Mouse (Mus musculus) adrenal gland, postnatal 4 days (tissue): ENCODE data around the gene Mier1. TPM values are rescaled to one million over a fixed set of nuclear protein-coding genes. Genes with fewer than 3 reads are reported as not detected.

Source experiments
- DNase-seq, 2 experiments: peaks; one replicate each; pipeline ENCODE4 v3.0.0; 2021 to 2022; ENCODE audit warnings: low spot score in 2 of 2, mixed read lengths in 2 of 2
- long read RNA-seq, 2 experiments: library from polyadenylated mRNA; stranded (forward); transcript quantifications; one replicate each; pipeline ENCODE4 v2.0.0; 2021
- total RNA-seq, 2 experiments: library from RNA; stranded (reverse); gene quantifications; 2 replicates each; pipeline ENCODE4 v1.2.3; 2021

Mier1 gene
- 10 to 100 TPM; 79.9 to 82.0 TPM for total RNA-seq
- long read RNA-seq, experiment 1, partial matches to known transcripts: 0 of 3 reads
- long read RNA-seq, experiment 1, other reads (novel, unspliced or antisense): 2 of 3 reads
- long read RNA-seq, experiment 2, full-length matches to known transcripts: 6 of 16 reads
- long read RNA-seq, experiment 2, partial matches to known transcripts: 5 of 16 reads
- long read RNA-seq, experiment 2, other reads (novel, unspliced or antisense): 5 of 16 reads

DNA sequence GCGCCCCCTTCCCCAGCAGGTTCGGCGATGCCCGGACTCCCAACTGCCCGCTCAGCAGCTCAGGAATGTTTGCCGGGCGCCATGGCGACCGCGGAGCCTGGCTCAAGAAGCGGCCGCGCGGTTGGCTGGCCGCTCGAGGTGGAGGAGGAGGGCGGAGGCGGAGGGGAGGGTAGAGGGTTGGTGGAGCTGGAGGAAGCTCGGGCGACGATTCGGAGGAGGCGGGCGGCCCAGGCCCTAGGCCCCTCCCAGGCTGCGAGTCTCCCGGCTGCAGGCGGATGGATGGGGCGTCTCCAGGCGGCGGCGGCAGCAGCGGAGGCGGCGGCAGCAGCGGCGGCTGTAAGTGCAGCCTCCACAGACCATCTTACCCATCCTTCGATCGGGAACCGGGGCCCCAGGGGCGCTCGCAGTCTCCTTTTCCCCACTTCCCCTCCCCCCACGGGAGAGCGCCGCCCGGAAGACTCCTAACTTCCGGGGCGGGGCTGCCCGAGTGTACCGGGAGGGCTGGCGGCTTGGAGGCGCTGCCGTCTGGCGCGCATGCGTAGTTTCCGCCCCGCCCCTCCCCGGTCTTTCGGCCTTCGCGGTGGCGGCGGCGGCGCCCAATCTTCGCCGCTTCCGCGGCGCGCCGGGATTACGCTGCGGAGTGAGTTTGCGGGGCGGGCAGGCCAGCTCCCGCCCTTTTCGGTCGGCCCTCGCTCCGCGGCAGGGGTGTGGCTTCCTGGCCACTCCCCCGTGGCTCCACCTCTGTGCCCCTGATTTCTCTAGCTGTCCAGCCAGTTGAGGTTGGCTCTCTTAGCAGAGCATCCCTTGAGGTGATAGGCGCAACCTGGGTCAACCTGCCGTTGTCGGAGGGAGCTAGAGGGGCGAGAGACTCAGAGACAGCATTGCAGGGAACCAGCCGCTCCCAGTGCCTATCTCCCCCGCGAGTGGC, at the start of gene Mier1, which contains the start of gene Wdr78:
Gene Mier1, plus strand, starts transcription at position 207 of the 928 bp plus-strand sequence.
Gene Wdr78, minus strand, starts transcription at position 372 of the 928 bp plus-strand sequence.
- peak; percentile 87 to 90 for DNase-seq

DNA sequence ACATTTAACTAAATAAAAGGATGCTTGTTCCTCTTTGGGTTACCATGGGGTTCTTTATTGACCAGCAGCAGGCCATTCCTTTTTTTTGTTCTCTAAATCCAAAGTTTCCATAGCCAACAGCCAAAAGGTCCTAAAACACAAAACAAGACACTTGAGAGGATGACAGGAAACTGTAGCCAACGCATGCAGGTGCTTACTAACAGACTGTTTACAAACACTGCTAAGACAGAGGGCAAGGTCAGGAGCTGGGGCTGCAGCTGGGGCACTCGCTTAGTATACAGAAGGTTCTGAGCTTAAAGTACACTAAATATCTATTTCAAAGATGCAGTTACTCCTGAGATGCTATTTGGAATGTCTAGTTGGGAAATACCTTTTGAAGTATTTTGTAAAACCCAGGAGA, 49.8 kb upstream of the Mier1 start:
- DNase-seq: no peak

DNA sequence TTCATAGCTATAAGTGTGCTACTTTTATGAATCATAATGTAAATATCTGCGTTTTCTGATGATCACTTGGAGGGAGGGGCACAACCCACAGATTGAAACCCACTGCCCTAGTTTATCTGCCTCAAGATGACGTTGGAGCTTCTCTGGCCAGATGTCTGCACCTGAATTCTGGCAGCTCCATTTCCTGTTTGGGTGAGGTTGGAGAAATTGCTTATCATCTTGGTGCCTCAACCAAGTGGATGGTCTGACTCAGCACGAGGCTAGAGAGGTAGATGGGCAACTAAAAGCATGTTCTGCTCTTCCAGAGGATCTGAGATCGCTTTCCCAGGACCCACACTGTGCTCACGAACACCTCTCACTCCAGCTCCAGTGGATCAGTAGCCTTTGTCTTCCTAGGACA, 49.2 kb upstream of the Mier1 start:
- DNase-seq: no peak

DNA sequence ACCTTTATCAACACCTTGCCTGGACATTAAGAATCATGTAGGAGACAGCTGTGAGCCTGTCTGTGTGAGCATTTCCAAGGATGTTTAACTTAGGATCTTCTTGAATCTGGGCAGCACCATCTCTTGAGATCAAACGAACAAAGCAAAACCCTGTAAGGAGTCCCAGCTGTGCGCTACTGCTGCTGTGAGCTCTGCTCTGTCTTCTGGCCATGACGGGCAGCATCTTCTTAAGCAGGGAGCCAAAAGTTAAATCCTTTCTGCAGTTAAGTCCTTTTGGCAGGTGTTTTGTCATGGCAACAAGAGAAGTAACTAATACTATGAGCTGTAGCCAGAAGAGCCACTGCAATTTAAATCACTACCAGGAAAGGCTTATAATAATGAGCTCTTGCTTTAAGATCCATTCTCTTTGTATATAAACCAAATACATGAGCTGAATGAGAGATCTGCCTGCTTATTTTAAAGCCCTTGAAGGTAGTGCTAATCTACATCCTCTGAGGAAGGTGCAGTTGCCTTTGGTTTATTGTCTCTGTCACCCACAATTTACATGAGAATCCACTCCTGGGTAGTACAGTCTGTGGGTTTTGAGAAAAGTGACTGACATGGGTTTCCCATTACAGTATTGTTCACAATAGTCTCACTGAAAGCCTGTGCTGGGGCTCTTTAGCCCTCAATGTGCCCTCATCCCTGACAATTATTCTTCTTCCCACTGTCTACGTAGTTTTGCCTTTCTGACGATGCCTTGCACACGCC, 46.1 kb upstream of the Mier1 start:
- DNase-seq: no peak

DNA sequence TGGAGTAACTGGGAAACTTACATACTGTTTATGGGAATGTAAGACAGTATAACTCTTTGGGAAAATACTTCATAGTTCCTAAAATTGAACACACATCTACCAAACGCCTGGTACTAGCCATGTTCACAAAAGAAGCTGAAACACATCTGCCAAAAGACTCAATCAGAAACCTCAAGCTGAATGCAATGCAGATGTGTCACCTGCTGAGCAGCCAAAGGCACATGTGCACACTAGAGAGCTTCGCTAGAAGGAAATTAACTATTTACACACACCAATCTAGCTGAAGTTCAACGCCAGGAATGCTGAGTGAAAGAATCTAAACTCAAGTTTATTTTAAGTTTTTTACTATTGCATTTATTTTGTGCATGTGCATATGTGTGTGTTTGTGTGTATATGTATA, 43.6 kb upstream of the Mier1 start:
- DNase-seq: no peak

DNA sequence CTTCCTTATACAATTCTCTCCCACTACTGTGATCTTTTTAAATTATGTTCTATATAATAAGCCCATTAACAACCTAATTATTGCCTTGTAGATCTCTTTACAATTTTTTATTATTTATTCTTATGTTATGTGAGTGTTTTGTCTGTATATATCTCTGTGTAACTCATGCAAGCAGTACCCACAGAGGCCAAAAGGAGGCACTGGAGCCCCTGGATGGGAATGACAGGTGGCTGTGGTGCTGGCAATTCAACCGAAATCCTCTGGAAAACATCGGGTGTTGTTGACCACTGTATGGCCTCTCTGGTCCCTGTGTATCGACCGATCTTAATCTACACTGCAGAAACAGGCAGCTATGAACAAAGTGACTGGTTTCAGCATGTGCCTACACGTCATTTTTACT, 29.0 kb upstream of the Mier1 start:
- DNase-seq: no peak

DNA sequence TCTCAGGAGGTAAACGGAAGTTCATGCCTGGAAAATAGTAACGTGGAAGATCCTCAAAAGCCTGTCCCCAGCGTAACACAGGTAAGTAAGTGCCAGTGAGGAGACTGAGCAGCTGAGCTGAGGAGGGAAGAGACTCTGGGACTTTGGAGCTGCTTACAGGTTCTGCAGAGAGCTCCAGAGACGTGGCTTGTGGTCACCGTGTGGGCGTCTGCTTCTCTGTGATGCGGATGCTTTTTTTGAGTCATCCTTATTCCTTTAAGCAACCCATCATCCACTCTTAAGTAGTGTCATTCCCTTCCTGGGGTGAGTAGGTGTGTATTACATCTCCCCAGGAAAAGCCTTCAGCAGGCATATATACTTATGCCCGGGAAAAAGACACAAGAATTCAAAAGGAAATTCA, 18.3 kb upstream of the Mier1 start:
- DNase-seq: no peak

DNA sequence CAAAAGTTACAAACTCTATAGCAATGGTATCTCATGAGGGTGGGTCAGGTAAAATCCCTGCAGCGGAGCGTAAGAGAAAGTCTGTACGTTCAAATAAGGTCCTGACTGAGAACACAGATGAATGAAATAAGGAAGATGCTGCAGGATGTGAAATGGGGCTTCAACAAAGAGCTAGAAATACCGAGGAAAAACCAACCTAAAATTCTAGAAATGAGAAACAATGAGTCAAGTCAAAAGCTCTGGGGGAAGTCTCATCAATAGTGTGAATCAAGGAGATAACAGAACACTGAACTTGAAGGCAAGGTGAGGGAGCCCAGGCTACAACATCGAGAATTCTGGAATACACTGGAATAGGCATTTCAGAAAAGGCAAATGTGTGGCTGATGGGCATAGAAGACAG, 15.7 kb upstream of the Mier1 start:
- no peak for DNase-seq

DNA sequence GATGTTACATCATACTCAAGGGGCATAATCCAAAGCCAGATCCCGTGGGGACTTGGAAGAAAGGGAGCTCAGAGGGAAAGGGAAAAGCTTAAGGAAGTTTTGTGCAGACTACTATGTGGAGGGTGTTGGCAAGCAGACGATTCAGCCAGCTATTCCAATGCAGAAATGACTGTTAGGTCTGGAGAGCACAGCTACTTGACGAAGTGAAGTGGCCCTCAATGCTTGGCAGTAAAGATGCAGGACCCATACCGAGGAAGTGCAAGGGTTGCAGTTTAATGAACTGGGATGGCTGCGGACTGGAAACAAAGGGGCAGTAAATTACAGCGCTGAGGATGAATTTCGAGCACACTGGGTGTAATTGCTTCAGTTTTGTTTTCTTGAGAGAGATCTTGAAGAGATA, 1.5 kb upstream of the Mier1 start:
- no peak for DNase-seq

DNA sequence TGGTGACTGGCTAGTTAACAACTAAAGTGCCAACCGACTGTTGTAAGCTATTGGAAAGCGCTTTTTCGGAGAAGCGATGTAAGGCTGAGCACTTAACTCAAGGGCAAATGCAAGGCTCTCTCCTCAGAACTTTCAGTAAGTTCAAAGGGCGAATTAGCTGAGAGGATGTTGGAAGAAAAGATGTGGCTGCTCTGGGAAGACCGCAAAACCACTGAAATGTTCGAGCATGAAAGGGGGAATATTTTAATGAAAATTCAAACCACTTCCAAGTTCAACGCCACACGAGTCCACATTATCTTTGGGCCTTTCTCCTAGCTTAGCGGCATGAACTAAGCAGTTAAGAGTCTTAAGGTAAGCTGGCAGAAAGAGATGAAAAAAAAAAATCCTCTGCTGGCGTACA, 788 bp upstream of the Mier1 start:
- no peak for DNase-seq

DNA sequence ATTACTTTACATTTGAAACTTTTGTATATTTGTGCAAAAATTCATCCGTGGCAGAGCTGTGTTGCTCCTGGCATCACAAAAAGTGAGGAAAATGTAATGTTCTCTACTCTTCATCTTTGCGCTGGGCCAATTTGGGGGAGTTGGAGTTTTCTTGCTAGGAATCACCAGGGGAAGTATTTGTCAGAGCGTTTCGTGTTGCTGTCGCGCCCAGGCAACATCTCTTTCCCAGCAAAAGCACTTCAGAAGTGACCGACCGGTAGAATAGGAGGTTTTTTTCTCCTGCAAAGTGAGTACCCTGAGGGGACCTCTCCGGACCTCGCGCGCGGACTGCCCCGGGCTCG, 4.7 kb downstream of the Mier1 start:
- no peak for DNase-seq

DNA sequence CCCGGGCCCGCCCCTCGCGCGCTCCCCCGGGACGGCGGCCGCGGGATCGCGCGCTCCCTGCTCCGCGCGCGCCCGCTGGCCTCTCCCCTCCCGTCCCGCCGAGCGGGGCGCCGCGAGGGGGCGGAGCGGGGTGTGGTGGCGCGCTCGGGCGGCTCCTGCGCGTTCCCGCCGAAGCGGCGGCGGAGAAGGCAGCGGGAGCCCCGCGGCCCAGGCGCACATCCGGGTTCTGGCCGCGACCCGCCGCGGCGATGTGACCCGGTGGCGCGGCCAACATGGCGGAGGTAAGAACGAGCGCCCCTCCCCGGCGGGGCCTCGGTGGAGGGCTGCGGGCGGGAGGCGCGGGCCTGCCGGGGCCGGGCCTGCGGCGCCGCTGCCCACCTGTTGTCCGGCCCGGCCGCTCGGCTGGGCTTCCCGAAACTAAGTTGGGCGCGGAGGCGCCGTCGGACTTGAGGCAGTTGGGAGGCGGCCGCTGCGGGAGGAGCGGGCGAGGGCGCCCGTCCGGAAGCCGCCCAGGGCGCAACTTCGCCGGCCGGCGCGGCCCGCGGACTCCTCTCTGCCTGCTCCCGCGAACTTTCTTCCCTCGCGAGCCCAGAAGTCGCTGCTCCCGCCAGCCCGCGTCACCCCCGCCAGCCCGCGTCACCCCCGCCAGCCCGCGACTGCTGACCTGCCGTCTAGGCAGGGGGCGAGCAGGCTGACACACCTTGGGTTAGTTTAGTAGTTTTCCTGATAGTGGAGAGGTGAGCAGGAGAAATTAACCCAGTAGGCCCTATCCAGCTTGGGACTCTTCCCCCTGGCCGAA, 5.2 kb downstream of the Mier1 start:
- DNase-seq: peak; percentile 61 to 62

DNA sequence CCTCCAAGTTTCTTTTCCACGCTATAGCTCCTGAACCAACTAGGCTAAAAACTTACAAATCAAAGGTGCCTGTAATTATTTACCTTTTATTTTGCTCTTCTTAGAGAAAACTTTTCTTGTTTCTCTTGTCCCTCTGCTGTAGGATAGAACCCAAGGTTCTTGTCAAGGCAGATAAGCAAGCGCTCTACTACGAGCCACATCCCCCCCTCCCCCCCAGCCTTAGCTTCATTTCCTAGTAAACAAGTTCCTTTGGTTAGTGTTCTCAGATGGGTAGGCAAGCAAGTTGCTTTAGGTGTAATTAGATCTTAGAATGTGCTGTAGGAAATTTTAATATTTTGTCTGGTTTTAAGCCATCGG, 5.8 kb downstream of the Mier1 start:
- no peak for DNase-seq

DNA sequence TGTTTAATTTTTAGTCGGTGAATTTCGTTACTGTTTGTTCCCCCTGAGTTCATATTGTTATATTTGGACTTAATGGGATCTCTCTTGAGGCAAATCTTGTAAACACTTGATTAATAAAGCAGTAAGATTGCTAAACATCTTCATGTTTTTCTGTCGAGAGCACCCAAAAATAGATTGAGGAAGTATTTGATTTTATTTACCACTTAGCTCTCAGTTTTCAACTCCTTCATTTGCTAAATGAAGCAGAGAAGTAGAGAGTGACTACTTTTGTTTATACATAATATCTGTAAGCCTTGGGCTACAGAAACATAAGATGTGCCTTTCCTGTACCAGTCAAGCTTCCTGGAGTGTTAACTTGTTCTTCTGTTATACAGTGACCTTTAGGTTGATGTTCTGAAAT, 6.2 kb downstream of the Mier1 start:
- DNase-seq: no peak

DNA sequence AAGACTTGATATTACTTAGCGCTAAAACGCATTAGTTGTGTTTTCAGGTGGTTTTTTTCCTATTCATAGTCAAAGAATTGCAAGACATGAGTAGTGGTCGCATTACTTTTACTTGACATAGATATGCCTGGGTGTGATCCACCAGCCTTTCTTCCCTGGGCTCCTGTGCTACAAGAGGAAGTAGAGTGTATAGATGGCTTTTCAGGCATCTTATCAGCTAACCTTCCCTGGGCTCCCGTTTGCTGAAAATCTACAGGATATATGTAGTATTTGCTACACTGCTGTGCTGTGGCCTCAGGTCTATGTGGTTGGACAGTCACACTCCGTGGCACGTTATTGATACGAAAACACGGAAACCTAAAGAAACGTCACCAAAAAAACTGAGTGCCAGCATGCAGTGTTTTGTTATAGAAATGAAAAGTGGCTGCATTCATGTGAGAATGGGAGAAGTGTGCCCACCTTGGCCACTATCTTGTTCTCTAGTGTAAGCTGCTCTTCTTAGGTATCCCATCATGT, 6.7 kb downstream of the Mier1 start:
- no peak for DNase-seq

DNA sequence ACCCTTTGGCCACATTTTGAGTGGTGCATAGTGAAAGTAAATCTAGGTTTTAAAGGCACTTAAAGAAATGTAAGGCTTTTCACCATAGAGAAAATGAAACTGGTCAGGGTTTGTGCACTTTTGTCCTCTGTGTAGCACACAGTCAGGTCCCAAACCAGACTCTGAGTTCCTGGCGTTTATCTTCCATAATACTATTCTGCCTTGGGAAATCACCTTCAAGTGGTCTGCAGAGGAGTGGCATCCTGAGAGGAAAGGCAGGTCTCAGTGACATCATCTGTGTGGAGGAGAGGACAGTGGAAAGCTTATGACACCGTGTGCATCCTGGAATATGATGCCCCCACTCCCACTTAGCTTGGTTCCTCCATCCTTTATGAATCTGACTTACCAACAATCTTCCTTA, 8.9 kb downstream of the Mier1 start:
- DNase-seq: no peak

DNA sequence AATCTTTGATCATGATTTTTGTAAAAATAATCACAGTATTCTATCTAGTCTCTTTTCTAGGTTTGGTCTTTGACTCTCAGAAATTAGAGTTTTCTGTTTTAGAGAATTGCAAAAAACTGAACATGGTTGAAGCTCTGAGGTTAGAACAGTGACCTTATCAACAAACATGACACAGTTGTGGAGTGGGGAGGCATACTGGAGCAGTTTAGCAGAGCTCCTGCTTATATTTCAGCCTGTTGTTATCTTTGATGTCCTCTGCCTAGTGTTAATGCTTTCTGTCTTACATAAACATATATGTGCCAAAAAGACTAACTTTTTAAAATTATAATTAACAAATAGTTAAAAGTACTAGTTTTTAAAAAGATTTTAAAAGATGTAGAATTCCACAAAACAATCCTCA, 9.4 kb downstream of the Mier1 start:
- no peak for DNase-seq

DNA sequence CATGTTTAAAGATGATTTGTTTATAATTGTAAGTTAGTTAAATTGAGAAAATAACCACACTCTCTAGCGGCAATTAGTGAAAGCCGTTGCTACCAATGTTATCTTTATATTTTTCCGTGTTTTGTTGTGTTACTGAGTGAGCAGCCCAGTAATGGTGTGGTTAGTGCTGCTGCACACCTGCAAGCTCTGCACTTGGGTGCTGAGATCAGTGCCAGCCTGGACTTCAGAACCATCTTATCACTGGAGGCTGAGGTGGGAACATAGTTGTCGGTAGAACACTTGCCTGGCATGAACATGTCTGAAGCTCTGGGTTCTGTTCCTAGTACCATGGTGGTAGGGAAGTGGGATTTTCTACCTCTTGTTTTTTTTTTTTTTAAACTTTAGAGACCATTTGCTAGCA, 12.3 kb downstream of the Mier1 start:
- DNase-seq: no peak

DNA sequence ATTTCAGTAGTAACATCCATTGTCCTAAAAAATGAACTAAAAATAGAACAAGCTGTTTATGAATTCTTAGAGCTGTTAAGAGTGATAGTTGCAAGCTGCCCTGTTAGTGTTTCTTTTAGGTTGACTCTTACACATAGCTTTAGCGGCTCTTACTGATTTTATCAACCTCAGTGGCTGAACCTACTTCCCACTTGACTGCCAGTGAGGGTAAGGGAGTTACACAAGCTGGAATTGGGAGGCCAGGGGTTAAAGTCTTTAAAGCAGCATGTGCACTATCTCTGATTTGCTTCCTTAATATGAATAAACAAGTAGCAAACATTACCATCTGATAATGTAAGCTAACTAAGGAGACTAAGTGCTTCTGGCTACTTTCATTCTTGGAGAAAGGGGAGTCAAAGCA, 22.8 kb downstream of the Mier1 start:
- no peak for DNase-seq

DNA sequence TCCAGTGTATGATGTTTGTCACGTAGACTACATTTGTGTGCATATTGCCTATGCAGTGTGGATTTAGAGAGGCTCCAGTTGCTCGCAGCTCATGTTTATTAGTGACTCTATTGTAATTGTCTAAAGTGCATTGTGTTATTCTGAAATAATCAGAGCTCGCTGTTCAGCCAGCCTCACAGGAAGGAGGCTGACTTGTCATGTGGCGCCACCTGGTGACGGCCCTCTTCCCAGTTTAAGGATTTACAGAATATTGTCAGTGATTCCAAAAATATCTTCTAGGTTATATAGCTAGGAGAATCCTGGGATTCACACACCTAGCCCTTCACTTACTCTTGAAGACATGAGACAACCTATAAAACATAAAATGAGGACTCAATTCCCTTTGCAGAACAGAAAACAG, 32.1 kb downstream of the Mier1 start:
- DNase-seq: peak; percentile 44 to 53

DNA sequence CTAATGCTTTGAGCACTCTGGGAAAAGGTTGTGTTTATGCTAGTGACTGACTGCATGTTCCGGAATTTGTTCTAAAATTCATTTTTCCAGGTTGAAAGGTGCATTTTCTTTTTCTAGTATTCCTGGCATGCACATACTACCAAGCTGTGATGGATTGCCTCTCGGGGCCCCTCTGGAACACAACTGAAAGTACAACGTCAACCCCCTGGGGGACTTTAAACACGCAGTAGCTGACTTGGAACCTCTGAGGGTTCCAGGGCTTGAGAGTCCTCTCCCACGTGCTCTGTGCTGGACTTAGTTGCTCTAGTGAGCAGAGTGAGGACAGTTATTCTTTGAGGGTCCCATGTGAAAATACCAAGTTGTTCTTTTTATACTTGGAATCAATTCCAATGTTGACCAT, 37.8 kb downstream of the Mier1 start:
- DNase-seq: no peak
